Mouse (Mus musculus) erythroblast, embryonic 14.5 days (primary cell): ENCODE measurements around the gene Serpina1f.
"Not testable (repeated sequence)": the region's sequence is repeated elsewhere in the genome, so short reads cannot be mapped to it uniquely, and the experiment has no call there.

Source experiments
- GATA1 ChIP-seq: IDR thresholded peaks from 2 replicates; pipeline ENCODE4 v1.6.1; 2012; ENCODE audit warnings: low read length, inconsistent platforms, mixed read lengths
- TAL1 ChIP-seq: IDR thresholded peaks from 3 replicates; pipeline ENCODE4 v1.6.1; 2012; ENCODE audit warnings: low read length, inconsistent platforms, mixed read lengths

GRCm38 (mm10) chr12:103735566-103735965 is 40.2 kb upstream of the Serpina1f start:
- TF ChIP-seq GATA1, TAL1: not testable (repeated sequence)
